Mouse (Mus musculus) natural killer cell, adult 2 months (primary cell): ENCODE results near the gene Slc28a1.

Source experiments
- DNase-seq, 2 experiments: peaks; one replicate each; pipeline ENCODE4 v3.0.0; 2022; ENCODE audit warnings: low spot score in 2 of 2

Gene Slc28a1

GRCm38 (mm10) chr7:81213347-81214152, 99.0 kb downstream of the Slc28a1 start, which contains the start of gene Pde8a:
TSS of gene Pde8a (plus strand) at chr7:81213596.
- DNase-seq = peak; percentile 6 to 7

DNA sequence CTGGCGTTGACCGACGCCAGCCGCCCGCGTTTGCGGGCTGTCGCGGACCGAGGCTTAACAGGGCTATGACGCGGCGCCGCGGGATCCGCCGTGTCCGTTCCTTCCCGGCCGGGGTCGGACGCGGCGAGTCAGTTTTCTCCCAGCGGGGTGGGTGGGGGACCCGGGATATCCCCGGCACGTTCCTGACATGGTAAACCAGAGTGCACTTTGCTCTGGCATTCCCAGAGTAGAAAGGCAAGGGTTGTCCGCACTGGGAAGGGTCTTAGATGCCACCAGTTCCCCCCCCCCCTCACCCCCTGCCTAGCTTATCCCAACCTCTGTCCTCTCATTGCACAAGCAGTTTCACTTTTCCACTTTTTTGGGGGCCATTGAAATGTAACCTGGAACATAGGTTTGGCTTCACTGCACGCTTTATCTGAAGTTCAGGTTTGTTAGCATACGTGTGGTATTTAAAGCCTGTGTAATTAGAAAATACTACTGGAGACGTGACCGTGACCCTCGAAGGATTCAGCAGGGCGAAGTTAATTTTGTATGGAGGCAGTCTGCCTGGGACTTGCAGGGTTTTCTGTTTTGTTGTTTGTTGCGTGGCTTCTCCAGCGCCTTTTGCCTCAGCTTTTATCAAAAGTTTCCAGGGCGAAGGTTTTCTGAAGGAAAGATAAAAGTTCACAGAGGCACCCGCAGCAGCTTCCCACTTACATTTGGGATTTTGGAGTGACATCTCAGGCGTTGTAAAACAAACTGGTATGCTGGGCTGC, 99.7 kb downstream of the Slc28a1 start:
- DNase-seq = no peak

DNA sequence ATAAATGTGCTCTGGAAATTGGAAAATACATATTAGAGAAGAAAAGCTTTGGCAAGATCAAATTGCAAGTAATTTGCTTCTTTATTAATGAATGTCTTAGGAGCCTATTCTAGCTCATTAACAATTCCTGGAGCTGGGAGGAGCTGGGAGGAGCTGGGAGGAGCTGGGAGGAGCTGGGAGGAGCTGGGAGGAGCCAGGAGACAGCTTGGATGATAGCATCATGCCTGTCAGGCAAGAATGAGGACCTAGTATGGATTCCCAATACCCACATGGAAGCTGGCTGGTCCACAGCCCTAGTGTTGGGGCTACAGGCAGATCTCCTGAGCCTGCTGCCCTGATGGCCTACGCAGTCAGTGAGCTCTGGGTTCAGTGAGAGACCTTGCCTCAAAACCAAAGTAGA, 101.4 kb downstream of the Slc28a1 start:
- DNase-seq = no peak

GRCm38 (mm10) chr7:81219321-81219720, 104.7 kb downstream of the Slc28a1 start:
- DNase-seq = no peak
